Mouse (Mus musculus): ENCODE results near the gene Itgb1bp1.
A peak's percentile ranks its signal among the peaks of the same experiment; 100 is the strongest.

Itgb1bp1 gene

DNA sequence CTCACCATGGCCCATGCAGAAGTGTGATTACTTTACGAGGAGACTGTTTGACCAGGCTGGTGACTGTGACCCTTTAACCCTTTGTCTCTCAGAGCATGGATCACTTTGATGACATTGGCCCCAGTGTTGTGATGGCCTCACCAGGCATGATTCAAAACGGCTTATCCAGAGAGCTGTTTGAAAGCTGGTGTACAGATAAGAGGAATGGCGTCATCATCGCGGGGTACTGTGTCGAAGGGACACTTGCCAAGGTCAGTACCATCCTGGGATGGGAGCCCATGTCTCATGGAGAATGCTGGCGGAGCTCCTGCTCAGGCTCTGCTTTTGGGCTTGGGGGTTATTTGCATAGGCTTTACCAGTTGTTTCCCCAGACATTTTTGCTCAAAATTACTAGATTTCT, 15.2 kb upstream of the Itgb1bp1 start:
- DNase-seq: no peak

DNA sequence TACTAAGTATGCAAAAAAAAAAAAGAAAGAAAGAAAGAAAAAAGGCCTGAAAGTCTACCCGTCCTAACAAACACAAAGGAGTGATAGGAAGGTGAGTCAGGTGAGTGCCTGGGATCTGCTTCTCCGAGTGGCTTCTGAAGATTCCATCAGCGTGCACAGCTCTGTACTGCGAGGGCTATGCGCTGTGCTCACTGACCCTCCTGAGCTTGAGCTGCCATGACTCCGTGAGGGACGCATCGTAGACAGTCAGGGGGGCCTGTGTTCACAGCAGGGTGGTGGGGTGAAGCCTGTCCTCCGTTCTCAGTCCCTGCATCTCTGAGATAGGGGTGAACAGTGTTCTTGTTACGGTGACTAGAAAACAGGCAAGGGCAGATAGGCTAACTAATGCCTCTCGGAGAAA, 12.8 kb upstream of the Itgb1bp1 start:
- DNase-seq: no peak

DNA sequence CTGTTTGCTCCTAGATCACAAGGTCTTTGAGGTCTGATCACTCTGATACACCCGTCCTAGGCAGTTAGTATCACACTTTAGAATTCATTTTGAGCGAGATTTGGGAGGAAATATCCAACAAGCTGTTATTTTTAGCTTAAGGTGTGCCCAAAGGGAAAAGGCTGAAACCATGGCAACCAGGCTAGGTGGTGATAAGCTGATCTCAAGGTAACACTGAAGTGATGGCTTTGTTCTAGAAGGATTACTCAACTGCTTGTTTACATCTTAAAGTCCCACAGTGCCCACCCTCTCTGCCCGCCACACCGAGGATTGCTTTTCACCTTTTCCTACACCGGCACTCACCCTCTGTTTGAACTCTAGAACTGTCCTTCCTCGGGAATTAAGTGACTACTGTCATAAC, 3.6 kb upstream of the Itgb1bp1 start:
- DNase-seq: no peak

DNA sequence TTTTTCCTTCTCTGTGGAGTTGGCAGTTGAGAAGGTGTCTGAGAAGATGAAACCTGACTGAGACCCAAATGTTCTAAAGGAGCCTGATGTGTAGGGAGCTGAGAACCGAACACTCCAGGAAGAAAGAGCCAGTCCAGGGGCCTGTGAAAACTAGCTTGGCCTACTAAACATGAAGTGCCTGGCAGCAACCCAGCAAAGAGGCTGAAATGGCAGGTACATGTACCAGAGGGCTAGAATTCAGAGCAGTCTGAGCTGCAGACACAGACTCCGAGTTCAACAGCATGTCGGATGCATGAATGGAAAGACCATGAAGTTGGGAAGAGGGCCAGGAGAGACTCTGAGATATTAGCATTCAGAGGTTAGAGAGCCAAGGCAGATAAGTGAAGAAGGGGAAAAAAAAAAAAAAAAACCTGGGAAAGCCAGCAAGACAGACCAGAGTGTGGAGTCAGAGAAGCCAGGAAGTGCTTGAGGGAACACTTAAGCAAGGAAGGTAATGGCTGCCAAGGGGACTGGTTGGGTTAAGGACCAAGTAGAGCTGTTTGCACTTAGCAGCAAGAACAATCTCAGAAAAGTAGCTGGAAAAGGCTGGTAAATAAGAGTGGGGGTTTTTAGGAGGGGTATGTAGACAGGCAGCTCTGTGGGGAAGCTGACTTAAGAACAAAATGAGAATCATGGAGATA, 2.8 kb upstream of the Itgb1bp1 start:
- DNase-seq: no peak

DNA sequence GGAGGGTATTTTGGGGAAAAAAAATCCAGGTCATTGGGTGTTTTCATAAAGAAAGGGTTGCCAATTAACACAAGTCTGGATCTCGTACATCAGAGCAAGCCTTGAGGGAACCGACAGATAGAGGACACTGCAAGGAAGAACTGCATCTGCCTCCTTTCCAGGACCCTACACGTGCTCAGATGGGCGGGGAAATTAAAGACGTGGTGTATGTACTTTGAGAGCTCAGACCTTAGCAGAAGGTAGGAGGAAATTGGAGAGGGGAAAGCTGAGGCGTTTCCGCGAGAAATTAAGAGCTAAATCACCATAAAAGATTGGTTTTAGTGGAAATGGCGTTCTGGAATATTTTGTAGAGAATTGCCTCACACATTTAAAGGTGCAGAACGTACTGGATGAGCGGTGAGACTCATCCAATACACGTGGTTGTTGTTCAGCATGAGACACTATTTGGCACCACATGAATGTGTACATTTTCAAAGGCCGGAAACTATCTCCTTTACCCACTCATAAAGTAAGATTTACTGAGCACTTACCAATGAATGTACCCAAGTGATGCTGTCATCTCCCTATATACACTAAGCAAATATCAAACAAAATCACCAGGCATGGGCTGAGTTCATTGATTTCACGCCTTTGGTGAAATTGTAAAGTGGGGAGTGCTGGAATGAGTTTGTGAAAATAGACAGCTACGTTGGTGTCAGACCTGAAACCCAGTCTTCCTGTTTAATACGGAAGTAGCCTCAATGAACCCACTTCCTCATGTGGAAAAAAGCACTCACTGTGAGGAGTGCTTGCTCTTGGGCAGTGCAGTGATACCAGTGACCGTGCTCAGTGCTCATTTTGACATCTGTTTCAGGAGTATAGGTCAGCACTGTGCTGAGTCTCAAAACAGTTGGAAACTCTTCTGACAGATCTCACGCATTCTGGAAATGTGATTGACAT, 897 bp upstream of the Itgb1bp1 start:
- DNase-seq: no peak

DNA sequence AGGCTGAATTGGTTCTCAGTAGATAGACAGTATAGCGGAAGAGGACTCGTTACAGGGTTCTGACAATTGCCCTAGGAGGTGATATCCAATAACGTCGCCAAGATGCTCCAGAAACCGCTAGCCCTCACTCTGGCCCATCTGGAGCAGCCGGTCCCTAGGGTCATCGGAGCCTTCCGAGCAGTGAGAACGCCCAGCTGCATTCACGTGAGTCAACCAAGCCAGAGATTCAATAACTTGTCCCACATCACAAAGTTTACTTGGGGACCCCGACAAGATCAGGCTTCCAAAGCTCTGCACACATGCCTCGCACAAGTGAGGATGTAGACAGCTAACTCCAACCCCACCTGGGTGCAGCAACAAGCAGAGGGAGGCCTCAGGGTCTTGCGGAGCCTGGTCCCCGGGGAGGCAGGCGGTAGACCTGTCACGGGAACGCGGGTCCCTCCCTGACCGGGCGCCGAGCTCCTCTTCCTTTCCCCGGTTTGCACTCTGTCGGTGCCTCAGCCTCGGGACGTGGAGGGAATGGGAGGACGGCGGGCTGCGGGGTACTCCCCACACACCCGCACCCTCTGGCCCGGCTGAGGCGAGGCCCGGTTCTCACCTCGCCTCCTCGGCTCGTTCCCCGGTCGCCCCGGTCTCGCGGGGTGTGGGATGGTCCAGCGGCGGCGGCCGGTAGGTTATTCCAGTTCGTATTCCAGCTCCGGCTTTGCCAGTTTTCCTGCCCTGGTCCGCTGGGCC, 409 bp downstream of the Itgb1bp1 start:
- DNase-seq: no peak

DNA sequence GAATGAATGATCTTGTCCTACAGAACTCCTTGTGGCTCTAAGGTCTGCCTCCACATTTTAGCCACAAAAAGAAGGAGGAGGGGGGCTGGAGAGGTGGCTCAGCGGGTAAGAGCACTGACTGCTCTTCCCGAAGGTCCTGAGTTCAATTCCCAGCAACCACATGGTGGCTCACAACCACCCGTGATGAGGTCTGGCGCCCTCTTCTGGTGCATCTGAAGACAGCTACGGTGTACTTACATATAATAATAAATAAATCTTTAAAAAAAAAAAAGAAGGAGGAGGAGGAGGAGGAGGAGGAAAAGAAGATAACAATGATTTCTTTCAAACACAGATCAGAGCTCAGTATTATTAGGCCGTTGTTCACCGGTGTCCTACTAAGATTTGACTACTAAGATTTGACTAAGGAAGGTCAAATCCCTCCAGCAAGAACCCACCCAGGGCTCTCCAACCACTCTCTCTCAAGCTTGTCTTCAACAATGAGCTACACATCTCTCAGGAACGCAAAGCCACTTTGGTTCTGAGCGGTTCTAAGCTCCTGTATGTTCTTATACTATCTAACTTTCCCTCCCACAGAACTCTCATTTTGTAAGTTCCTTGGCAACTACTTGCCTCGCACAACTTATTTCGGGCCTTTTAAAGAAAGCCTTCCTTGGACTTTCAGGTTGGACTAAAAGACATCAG, 1.2 kb downstream of the Itgb1bp1 start, which contains the start of gene Cpsf3:
Gene Cpsf3 (plus strand): TSS at position 631 of the 681 bp plus-strand sequence.
- no peak for DNase-seq

DNA sequence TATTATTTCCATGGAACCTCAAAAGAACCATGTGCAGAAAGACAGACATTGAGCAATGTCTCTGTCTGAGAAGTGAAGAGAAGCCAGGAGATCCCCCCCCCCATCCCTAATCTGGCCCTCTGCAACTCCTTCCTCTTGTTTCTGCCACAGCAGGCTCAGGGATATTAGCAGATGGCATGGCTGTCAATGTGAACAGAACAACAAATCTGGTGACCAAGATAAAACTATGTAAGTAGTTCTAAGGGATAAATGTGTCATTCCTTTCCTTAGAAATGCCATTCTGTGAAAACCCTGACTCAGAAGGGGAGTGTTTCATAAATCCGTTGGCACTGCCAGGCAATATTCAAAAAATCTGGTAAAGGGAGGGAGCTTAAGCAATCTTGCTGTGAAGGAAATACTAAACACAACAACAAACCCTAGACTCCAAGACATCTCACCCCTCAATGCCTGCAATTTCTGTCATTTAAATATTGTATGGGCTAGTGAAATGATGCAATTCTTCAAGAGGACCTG, 8.7 kb downstream of the Itgb1bp1 start:
- no peak for DNase-seq

DNA sequence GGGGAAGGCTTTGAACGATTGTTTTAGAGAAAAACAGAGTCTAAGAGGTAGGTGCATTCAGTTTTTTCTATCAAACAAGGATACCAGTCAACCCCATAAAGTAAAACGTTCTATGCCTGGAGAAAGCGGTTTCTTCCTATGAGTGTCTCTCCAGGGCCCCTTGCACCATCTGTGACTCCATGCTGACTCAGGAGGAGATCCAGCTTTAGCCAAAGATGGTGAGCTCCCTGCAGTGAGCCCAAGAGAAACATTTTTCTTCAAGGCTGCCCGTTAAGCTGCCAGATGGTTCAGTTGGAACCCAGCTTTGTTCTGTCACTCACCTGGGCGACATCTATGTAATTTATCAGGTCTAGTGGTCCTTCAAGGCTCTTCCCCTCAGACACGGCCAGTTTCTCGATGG, 11.6 kb downstream of the Itgb1bp1 start:
- no peak for DNase-seq

DNA sequence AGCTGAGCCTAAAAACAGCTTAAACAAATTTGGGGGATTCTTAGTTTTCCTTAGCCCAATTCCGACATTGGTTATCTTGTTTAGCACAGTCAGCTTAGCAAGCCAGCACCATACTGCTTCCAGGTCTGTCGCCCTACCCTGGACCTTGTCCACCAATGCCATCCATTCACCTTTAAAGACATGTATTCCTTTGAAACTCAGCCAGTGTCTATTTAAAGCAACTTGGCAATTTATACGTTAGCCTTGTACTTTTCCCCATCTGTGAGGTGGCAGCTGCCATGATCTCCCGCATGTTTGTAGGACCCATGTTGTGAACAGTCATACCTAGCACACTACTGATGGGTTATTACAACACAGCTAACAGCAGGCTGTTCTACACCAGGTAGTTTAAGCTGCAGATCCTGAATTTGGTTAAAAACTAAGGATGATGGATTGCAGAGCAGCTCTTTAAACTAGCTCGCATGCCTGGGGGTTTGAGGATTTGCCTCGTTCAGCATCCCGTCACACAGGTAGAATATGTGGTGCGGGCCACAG, 17.9 kb downstream of the Itgb1bp1 start:
- no peak for DNase-seq

DNA sequence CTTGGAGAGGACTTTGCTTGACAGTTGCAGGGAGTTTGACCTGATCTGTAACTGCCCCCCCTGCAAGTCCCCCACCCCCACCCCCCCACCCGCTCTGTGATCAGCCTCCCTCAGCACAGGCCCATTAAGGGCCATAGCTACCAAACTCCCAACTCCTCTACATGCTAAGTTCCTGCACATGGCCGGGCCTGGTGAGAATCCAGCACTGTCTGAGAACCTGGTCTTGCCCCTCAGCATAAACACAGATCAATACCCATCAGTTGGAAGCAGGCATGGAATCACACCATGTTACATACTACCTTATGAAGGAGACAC, 19.3 kb downstream of the Itgb1bp1 start:
- DNase-seq: no peak

DNA sequence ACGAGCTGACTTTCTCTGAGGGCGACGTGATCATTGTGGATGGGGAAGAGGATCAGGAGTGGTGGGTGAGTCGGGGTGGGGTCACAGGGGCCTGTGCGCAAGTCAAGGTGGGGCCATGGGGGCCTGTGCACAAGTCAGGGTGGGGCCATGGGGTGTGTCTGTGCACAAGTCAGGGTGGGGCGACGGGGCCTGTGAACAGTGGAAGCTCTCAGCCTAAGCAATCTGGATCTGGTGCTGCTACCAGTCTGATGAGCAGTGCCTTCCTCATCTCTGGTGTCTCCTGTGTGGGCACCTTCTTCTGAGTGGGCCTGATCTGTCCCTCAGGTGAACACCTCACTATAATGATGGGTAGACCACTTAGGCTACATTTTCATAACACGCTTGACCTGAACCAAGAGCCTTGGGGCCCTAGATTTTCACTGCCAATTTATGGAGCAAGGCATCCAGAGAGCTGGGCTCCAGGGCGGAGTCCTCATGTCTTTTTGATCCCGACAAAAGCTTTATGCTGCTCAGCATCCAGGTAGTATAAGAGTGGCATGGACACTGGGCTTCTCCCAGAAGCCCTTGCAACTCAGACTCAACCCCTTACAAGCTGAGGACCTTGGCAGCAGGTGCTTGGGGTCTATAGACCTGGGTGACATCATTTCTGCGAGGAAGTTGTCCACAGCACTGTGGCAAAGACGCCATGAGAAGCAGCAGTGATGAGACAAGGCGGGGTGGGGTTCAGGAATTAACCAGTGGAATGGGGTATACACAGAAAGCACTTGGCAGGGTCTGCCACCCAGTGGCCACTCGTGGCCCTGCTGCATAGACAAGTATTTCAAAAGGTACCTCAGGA, 19.9 kb downstream of the Itgb1bp1 start:
- DNase-seq: peak; percentile 73

DNA sequence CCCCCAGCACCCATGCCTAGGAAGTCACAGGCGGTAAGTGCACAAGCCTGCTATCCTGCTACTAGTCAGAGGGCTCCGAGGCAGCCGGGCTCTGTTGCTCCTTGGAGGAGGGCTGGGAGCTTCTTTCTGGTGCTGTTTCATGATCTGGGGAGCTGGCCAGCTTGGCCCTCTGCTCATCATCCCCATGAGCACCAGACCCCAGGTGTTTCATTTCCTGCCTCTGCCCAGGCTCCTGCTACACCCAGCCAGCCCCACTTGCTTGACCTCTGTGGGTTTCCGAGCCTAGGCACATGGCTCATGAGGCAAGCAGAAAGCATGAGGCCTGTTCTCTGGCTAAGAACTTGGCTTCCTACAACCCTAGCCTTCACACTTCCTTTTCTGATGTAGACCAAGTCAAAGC, 20.6 kb downstream of the Itgb1bp1 start:
- DNase-seq: no peak

DNA sequence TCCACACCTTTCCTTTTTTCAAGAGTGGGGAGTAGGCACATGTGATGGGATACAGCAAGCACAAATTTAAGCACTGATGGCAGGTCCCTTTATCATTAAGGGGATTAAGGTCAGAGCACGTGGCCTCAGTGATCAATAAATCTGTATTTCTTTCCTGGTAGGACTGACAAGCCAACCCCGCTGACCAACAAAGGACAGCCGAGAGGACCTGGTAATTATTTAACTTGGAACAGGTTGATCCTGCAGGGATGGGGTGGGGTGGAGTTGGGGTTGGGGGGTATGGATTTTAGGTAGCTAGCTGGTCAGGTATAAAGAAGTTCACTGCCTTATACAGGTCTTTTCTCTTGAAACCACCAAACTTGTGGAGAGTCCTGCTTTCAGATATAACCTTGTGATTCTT, 21.1 kb downstream of the Itgb1bp1 start:
- DNase-seq: no peak

DNA sequence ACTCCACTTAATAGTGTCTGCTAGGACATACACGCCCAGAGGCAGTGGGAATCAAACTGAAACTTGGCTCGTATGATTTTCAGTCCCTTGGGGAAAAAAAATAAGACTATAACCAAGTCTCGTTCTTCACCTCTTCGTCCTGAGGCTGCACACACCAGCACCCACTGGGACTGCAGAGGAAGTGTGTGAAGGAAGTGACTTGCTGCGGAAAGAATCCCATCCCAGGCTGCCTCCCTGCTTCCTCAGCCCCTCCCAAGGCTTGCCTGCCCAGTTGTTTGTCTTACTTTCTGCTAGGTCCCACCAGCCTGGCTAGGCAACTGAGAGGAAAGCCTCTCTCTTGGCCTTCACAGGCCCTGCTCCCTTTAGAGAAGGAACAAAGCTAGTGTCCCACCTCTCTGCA, 21.8 kb downstream of the Itgb1bp1 start:
- DNase-seq: no peak

DNA sequence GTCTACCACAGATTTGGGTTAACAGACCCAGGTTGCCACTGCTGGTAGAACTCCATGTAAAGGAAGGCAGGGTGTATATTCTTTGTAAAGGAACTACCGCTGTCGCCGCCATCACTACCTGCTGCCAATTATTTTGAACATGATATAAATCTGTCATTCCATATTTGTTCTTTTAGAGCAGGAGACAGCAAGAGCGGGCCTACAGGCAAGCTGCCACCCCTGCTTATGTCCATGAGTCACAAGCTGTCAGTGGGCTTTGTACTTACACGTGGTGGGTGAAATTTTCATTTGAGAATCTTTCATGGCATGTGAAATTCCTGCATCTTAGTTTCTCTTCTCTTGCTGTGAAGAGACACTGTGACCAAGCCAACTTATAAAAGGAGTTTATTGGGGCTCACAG, 22.8 kb downstream of the Itgb1bp1 start:
- no peak for DNase-seq

DNA sequence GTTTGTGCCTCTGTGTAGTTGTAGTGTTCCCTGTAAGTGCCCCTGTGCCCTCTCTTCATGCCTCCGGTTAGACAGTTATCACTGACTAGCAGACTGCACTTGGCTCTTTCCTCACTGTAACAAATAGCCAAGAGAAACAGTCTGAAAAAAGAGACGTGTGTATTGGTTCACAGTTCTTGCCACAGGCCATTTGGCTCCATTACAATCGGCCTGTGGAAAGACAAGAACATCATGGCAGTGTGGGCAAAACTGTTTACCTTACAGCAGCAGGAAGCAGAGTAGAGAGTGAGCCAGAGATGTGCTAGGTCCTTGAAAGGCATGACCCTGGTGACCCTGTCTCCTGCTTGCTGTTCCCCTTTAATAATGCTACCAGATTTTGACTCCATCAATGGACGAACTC, 24.6 kb downstream of the Itgb1bp1 start:
- no peak for DNase-seq

DNA sequence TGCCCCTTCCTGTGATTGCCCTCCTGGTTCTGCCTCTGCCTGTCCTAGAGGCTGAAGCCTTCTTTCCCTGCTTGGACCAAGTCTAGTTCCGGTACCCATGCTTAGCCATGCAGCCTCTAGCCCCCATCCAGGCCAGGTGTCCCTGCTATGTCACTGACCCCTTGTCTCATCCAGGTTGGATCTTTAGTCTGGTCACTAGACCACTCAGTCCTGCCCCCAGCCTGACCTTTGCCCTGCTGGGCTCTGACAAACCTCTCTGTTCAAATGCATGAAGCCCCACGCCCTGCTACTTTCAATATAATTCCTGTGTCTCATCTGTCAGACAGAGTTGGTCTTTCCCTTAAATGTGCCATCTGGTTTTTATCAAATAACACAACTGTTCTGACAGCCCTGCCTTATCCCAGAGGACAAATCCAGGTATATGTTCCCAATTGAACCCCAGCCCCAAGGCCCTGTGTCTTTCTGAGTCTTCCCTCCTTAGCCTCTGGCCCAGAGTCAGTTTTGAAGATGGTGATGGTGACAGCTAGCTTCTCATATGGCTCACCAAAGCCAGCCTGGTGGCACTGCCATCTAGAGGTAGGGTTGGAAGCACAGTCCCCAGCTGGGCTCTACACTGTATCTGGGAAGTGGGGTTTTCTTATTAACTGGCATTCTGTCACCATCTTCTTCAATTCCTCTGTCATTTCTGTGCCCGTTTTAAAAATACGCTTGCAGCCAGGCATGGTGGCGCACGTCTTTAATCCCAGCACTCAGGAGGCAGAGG, 25.4 kb downstream of the Itgb1bp1 start:
- peak; percentile 20 for DNase-seq

DNA sequence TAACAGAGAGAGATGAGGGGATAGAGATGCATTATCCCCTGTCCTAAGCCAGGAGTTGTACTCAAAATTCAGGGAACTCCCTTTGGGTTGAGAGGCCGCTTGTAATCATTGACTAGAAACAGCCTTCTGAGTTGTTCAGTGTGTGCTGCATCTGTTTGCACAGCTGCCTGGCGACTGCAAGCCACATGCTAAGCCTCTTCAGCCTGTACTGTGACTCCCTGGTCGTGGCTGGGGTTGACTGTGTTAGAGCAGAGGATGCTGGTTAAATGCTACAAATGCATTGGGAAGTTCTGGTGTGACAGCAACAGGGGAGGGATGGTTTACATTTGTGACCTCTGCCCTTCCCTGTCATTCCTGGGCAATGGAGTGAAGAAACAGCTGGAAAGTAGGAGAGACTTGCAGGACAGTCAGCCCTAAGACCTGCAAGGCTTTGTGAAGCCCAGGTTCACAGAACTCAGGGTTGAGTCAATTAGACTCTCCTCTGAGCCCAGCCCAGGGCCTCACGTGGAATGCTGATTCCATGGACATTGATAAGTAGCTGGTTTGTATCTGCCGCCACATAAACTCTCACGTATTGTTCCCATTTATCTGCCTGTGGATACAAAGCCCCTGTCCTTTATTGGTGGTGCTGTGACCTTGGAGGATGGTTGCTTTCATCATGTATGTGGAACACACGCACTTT, 38.2 kb downstream of the Itgb1bp1 start:
- DNase-seq: no peak

DNA sequence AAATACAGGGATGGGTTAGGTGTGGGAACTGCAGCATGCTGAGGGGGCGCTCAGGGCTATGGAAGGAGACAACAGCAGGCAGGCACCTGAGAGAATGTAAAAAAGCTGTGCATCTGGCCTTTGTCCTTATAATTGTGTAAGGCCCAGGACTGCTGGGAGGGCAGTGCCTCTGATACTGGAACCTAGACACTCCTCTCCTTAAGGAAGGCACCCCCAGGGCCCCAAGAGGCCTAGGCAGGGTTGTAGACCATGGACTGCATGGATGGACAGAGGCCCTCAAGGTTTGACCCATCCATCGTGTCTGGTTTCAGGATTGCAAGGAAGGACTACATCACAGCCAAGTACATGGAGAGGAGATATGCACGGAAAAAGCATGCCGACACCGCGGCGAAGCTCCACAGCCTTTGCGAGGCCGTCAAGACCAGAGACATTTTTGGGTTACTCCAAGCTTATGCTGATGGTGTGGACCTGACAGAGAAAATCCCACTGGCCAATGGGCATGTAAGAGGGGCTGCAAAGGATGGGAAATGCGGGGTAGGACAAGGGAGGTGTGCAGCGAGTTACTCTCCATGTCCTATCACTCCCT, 41.6 kb downstream of the Itgb1bp1 start:
- DNase-seq: no peak

All from retina, postnatal 1 day (tissue).